Mouse (Mus musculus): ENCODE results near the gene Gm12355.

The Gm12355 gene

DNA sequence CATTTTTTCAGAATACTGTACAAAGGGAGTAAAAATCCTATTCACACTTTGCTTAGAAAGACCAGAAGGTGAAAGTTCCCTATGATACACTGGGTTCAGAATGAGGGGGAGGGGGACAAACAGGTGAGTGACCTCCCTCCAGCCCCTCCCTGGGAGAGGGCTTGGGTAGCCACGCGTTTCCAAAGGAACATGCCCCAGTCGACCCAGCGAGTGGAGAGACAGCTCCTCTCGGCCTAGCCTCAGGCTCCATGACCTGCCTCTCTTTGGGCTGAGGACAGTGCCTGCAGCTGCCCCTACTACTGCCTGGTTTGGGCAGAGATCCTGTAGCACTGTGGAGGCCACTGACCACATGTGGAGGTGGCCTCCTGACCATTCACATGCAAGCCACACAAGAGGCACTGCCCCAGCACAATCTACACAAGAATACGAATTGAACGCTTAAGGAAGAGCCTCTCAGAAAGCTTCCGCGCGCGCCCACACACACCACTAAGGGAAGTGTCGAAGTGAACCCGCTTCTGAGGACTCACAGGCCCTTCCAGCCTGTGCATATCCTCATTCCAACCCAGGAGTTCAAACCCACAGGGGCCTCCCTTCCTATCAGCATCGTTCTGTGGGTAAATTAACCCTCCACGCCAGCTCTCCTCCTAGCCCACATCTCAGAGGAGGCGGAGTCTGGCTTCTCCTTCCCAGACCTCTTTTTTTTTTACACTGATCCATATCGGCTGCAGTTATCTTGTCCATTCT is 44.0 kb downstream of the Gm12355 start:
- no peak for DNase-seq (ENCODE audit: low spot score in 2 of 2)

DNA sequence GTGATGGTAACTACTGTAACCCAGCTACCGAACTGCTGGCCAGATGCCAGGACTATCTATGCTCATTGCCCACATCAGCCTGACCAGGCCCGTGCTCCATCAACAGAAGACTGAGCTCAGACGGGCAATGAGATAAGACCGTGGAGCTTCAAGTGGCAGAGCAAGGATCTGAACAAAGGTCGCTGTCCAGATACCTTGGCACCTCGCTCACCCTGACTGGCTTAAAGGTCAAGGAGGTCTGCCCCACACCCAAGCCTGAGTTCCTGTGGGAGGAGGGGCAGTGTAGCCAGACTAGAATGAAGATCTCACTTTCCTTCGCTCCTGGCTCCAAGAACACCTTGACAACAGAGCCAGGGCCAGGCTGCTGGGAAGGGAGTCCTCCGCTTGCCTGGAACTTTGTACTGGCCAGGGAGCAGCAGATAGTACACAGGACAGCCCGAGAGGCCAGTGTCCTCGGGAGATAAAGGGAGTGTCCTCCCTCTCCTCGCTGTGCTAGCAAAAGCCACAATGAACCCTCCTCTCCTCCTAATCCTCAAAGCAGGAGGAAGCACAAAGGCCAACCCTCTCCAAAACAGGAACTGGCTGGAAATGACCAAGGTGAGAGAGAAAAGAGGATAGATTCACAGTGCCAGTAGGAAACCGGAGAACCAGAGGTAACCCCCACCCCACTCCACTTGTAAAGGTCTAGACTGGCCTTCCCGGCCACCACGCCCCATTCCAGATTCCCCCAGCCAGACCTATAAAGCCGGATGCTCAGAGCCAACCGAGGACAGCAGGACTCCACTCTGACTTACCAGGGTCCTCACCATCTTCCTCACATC is 45.0 kb downstream of the Gm12355 start:
- DNase-seq (ENCODE audit: low spot score in 2 of 2): no peak

DNA sequence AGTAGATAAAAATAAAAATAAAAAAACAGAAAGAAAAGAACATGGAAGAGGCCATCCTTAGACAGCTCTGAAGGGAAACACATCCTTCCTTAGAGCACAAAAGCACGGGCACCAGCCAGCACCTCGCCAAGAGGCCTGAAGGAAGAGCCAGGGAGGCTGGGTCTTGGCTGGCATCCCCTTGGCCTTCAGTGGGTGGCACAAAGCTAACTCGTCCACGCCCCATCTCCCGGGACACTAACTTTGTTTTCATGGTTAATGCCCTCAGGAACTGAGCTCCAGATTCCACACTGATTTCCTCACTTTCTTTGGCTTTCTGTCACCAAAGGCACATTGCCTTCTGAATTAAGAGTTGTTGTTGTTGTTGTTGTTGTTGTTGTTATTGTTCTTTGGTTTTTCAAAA is 47.7 kb downstream of the Gm12355 start:
- no peak for DNase-seq (ENCODE audit: low spot score in 2 of 2)

Data from urinary bladder, adult 18-20 months (tissue).